Mouse (Mus musculus): ENCODE results near the gene Zfp628.

DNA sequence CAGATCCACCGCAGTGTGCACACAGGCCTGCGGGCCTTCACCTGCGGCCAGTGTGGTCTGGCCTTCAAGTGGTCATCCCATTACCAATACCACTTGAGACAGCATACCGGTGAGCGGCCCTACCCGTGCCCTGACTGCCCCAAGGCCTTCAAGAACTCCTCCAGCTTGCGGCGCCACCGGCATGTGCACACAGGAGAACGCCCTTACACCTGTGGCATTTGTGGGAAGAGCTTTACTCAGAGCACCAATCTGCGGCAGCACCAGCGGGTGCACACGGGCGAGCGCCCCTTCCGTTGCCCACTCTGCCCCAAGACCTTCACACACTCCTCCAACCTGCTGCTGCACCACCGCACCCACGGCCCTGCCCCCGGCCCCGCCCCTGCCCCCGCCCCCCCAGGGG, 4.1 kb downstream of the Zfp628 start:
- TF ChIP-seq CTCF (IDR thresholded peaks at IDR 0.05; ENCODE audit: borderline replicate concordance, insufficient read depth, low read depth, low read length) (no peak), POLR2A (IDR thresholded peaks at IDR 0.05; ENCODE audit: borderline replicate concordance, insufficient read depth, low read length) (no peak)

Data from cerebellum, adult 2 months (tissue).